Mouse (Mus musculus): Measurements from ENCODE around the gene Tctex1d4. TPM values are rescaled to one million over a fixed set of nuclear protein-coding genes. Genes with fewer than 3 reads are reported as not detected.

Gene Tctex1d4
- total and polyA plus RNA-seq, 3 experiments: 0.98 TPM; not detected in 2

DNA sequence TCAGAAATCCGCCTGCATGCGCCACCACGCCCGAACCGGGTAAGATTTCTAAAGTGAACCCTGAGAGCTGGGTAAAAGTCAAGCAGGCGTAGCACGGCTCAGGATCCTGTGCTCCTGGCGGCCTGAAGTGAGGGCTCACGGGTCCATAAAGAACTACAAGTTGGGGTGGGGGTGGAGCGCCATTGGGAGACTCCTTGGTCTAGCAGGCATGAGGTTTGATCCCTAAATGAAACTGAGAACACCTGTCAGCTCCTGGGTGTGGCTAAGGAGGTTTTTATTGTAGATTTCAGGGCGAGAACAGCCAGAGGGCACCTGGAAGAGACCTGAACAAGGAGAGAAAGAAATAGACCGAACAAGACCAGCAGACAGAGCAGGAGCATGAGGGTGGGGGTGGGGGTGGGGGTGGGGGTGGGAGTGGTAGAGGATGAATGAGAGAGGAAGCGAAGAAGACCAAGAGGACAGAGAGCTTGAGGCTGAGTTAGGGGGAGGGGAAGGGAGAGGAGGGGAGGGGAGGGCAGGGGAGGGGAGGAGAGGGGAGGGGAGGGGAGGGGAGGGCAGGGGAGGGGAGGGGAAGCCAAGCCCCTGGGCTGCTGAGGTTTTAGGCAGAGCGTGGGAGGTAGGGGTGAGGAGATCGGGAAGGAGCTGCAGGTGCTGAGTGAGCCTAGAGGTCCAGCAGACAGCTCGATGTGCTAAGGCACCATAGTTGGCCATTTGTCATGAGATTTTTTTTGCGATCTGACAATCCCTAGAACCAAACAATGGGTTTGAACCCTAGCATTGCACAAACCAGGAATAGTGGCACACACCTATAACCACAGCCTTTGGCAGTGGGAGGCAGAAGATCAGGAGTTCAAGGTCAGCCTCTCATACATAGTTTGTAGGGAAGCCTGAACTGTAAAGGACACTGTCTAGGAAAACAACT, 12.0 kb downstream of the Tctex1d4 start:
- no peaks in the 10 kb centered on the region for H3K9me3 ChIP-seq (replicated peaks; ENCODE audit: low read length)
- DNase-seq (ENCODE audit: extremely low read depth): no peak
- H3K4me2 ChIP-seq (ENCODE audit: insufficient read depth, low read depth, poor library complexity, severe bottlenecking): peak overlapping the region; percentile 55; the same call in 1 of the 2 replicates
- H3K79me2 ChIP-seq (replicated peaks; ENCODE audit: control insufficient read depth, extremely low read depth, insufficient read depth, poor library complexity, severe bottlenecking): peaks cover under 1% of the 10 kb centered on the region
- no peak overlapping the region for H3K4me3 ChIP-seq (replicated peaks in 1 of 3; ENCODE audit: low read depth in 2 of 3, low read length in 2 of 3, poor library complexity in 1 of 3)
- peak overlapping the region; percentile 16 for H3K27ac ChIP-seq (ENCODE audit: insufficient read depth, low read depth)
- peaks cover 16 to 41% of the 10 kb centered on the region in 2 experiments for H3K4me1 ChIP-seq (ENCODE audit: control insufficient read depth in 1 of 2, insufficient read depth in 2 of 2)
- H3K9ac ChIP-seq (ENCODE audit: insufficient read depth, low read depth): no peak overlapping the region
- TF ChIP-seq ZNF384 (IDR thresholded peaks at IDR 0.05; ENCODE audit: low read depth, low read length) (no peak), POLR2AphosphoS2 (IDR thresholded peaks at IDR 0.05; ENCODE audit: low read depth, low read length) (no peak), CHD1 (IDR thresholded peaks at IDR 0.05; ENCODE audit: low read depth, low read length) (no peak), TCF12 (IDR thresholded peaks at IDR 0.05; ENCODE audit: low read depth, low read length) (no peak)
- H3K36me3 ChIP-seq (replicated peaks in 1 of 2; ENCODE audit: control insufficient read depth in 1 of 2, insufficient read depth in 1 of 2, low read length in 1 of 2): no peaks in the 10 kb centered on the region
- dilution Hi-C loops (cut with MboI; ENCODE audit: extremely low pct_ligation_motif_present, extremely low pct_unique_long_range_greater_than_20kb, low sequenced_read_pairs): no loop called here
- no peaks in the 10 kb centered on the region for H3K27me3 ChIP-seq (replicated peaks)
- in situ Hi-C loops (cut with MboI; ENCODE audit: low pct_ligation_motif_present, low pct_unique_long_range_greater_than_20kb, low sequenced_read_pairs): loop anchor here (5.0 kb wide), 2 partner anchors 36 to 316 kb away; partner anchors contain the start of gene Hpdl

DNA sequence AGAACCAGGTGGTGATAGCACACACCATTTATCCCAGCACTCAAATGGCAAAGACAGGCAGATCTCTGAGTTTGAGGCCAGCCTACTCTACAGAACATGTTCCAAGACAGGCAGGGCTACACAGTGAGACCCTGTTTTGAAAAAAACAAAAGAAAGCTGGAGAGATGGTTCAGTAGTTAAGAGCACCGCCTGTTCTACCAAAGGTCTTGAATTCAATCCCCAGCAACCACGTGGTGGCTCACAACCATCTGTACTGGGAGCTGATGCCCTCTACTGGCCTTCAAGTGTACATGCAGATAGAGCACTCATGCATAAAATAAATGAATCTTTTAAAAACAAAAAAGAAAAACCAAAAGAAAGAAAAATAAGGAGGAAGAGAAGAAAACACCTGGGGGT, 12.6 kb downstream of the Tctex1d4 start:
- H3K36me3 ChIP-seq (replicated peaks in 1 of 2; ENCODE audit: control insufficient read depth in 1 of 2, insufficient read depth in 1 of 2, low read length in 1 of 2): no peaks in the 10 kb centered on the region
- peak overlapping the region; percentile 16 for H3K27ac ChIP-seq (ENCODE audit: insufficient read depth, low read depth)
- H3K79me2 ChIP-seq (replicated peaks; ENCODE audit: control insufficient read depth, extremely low read depth, insufficient read depth, poor library complexity, severe bottlenecking): no peaks in the 10 kb centered on the region
- in situ Hi-C loops (cut with MboI; ENCODE audit: low pct_ligation_motif_present, low pct_unique_long_range_greater_than_20kb, low sequenced_read_pairs): loop anchor here (5.0 kb wide), 2 partner anchors 37 to 317 kb away; partner anchors contain the start of gene Hpdl
- dilution Hi-C loops (cut with MboI; ENCODE audit: extremely low pct_ligation_motif_present, extremely low pct_unique_long_range_greater_than_20kb, low sequenced_read_pairs): no loop called here
- H3K4me1 ChIP-seq (ENCODE audit: control insufficient read depth in 1 of 2, insufficient read depth in 2 of 2): peaks cover 16 to 39% of the 10 kb centered on the region in 2 experiments
- H3K4me3 ChIP-seq (replicated peaks in 1 of 3; ENCODE audit: low read depth in 2 of 3, low read length in 2 of 3, poor library complexity in 1 of 3): no peak overlapping the region
- no peaks in the 10 kb centered on the region for H3K27me3 ChIP-seq (replicated peaks)
- no peaks in the 10 kb centered on the region for H3K9me3 ChIP-seq (replicated peaks; ENCODE audit: low read length)
- peak overlapping the region; percentile 55; the same call in 1 of the 2 replicates for H3K4me2 ChIP-seq (ENCODE audit: insufficient read depth, low read depth, poor library complexity, severe bottlenecking)
- H3K9ac ChIP-seq (ENCODE audit: insufficient read depth, low read depth): no peak overlapping the region
- DNase-seq (ENCODE audit: extremely low read depth): peak; percentile 74
- TF ChIP-seq BHLHE40 (IDR thresholded peaks at IDR 0.05; ENCODE audit: low read depth, low read length) (no peak), NRF1 (IDR thresholded peaks at IDR 0.05; ENCODE audit: low read depth, low read length) (no peak), ETS1 (conservative IDR thresholded peaks at IDR 0.05; ENCODE audit: low read depth, low read length) (peak; percentile 21; the same call in 1 of the 2 replicates), POLR2A (IDR thresholded peaks at IDR 0.05; ENCODE audit: low read depth, low read length) (peak; percentile 40; the same call in 1 of the 2 replicates), HCFC1 (IDR thresholded peaks at IDR 0.05; ENCODE audit: low read depth, low read length) (peak; percentile 43), MAZ (IDR thresholded peaks at IDR 0.05; ENCODE audit: low read depth, low read length) (peak; percentile 56; the same call in 1 of the 2 replicates), MAX (IDR thresholded peaks at IDR 0.05; ENCODE audit: low read length) (peak; percentile 99), CHD1 (IDR thresholded peaks at IDR 0.05; ENCODE audit: low read depth, low read length) (no peak), ZMIZ1 (IDR thresholded peaks at IDR 0.05; ENCODE audit: low read depth, low read length) (no peak), USF2 (conservative IDR thresholded peaks at IDR 0.05; ENCODE audit: low read depth, low read length) (peak; percentile 74), RCOR1 (conservative IDR thresholded peaks at IDR 0.05; ENCODE audit: low read depth, low read length) (no peak), MYC (IDR thresholded peaks at IDR 0.05; ENCODE audit: low read depth, low read length) (peak; percentile 100), ZC3H11A (IDR thresholded peaks at IDR 0.05; ENCODE audit: low read depth, low read length) (peak; percentile 52), ZKSCAN1 (IDR thresholded peaks at IDR 0.05; ENCODE audit: borderline replicate concordance, low read depth, low read length) (no peak), MEF2A (IDR thresholded peaks at IDR 0.05; ENCODE audit: borderline replicate concordance, low read depth, low read length) (peak; percentile 32; the same call in 1 of the 2 replicates), USF1 (IDR thresholded peaks at IDR 0.05; ENCODE audit: low read depth, low read length) (peak; percentile 83), ZNF384 (IDR thresholded peaks at IDR 0.05; ENCODE audit: low read depth, low read length) (peak; percentile 64; the same call in 1 of the 2 replicates), PAX5 (IDR thresholded peaks at IDR 0.05; ENCODE audit: low read length) (no peak), ELF1 (IDR thresholded peaks at IDR 0.05; ENCODE audit: low read depth, low read length) (no peak), TBP (conservative IDR thresholded peaks at IDR 0.05; ENCODE audit: low read depth, low read length) (0 out of 2 replicates have a peak, but pooled peaks have one; percentile 20), GABPA (IDR thresholded peaks at IDR 0.05; ENCODE audit: insufficient replicate concordance, low read depth, low read length) (no peak), IRF4 (IDR thresholded peaks at IDR 0.05; ENCODE audit: low read depth, low read length) (peak; percentile 53; the same call in 1 of the 2 replicates), KAT2A (IDR thresholded peaks at IDR 0.05; ENCODE audit: insufficient replicate concordance, low read length) (no peak), CHD2 (IDR thresholded peaks at IDR 0.05; ENCODE audit: low read length) (peak; percentile 42; the same call in 1 of the 2 replicates), MAFK (IDR thresholded peaks at IDR 0.05; ENCODE audit: insufficient replicate concordance, low read length) (no peak), POLR2AphosphoS2 (IDR thresholded peaks at IDR 0.05; ENCODE audit: low read depth, low read length) (no peak), CTCF (conservative IDR thresholded peaks at IDR 0.05 in 1 of 2, IDR thresholded peaks at IDR 0.05 in 1 of 2; ENCODE audit: low read depth in 2 of 2, low read length in 2 of 2) (peak; percentile 79 to 97), SMC3 (IDR thresholded peaks at IDR 0.05; ENCODE audit: low read depth, low read length) (peak; percentile 84)
